Mouse (Mus musculus) lung, adult 2 months (tissue): Measurements from ENCODE around the gene Phactr1. TPM values are rescaled to one million over a fixed set of nuclear protein-coding genes. Genes with fewer than 3 reads are reported as not detected.

Experiments
- DNase-seq: peaks from one replicate; pipeline ENCODE4 v3.0.0; 2022
- H3K4me1 ChIP-seq: fragments of 200-500 bp; 2 replicates; pipeline ENCODE4 v1.6.1; 2011; ENCODE audit warnings: low read length; ENCODE audit not compliant: control insufficient read depth, insufficient read depth
- H3K4me3 ChIP-seq: fragments of 200-500 bp; replicated peaks from 2 replicates; pipeline ENCODE3; 2011; ENCODE audit warnings: low read depth, mild to moderate bottlenecking, control low read depth, low read length; ENCODE audit errors: extremely low read depth
- CTCF ChIP-seq: fragments of 200-500 bp; IDR thresholded peaks from 2 replicates; pipeline ENCODE4 v1.5.1; 2011; ENCODE audit warnings: mild to moderate bottlenecking, low read length, control low read depth; ENCODE audit not compliant: insufficient read depth
- POLR2A ChIP-seq: fragments of 200-500 bp; IDR thresholded peaks from 2 replicates; pipeline ENCODE4 v1.6.1; 2011; ENCODE audit warnings: low read depth, mild to moderate bottlenecking, control low read depth, low read length, borderline replicate concordance; ENCODE audit errors: extremely low read depth
- WGBS: fragments of 180-500 bp; shearing (Covaris S2); methylation state at CpG from one replicate; pipeline ENCODE4 v1.1.7; 2018; 5-methylcytosine and 5-hydroxymethylcytosine counted together
- polyA plus RNA-seq: library from polyadenylated mRNA; depleted of rRNA; stranded (reverse); fragments of >200 nt; gene quantifications from 2 replicates; pipeline ENCODE4 v1.2.3, GENCODE M21; 2012

Phactr1 gene
- polyA plus RNA-seq, 1 experiment: 40.7 TPM

- WGBS: 90% methylated on average over 6 of the region's 6 CpGs
- TF ChIP-seq CTCF (no peak), POLR2A (no peak)
- no peak overlapping the region for H3K4me3 ChIP-seq
- DNase-seq: no peak
- H3K4me1 ChIP-seq: peaks cover 9% of the 10 kb centered on the region
Observed at GRCm38 (mm10) chr13:42953071-42953470, 272.6 kb downstream of the Phactr1 start.

GRCm38 (mm10) chr13:42954116-42954515 lies 273.7 kb downstream of the Phactr1 start:
- no peak overlapping the region for H3K4me3 ChIP-seq
- no peak for DNase-seq
- H3K4me1 ChIP-seq: peaks cover 13% of the 10 kb centered on the region
- 66% methylated on average over 5 of the region's 5 CpGs for WGBS
- TF ChIP-seq CTCF (no peak), POLR2A (no peak)

GRCm38 (mm10) chr13:42956327-42956726 lies 275.9 kb downstream of the Phactr1 start:
- DNase-seq: no peak
- no peak overlapping the region for H3K4me3 ChIP-seq
- peaks cover 5% of the 10 kb centered on the region for H3K4me1 ChIP-seq
- WGBS: 87% methylated on average over 10 of the region's 10 CpGs
- TF ChIP-seq CTCF: no peak
- no peak for TF ChIP-seq POLR2A

- peaks cover 9% of the 10 kb centered on the region for H3K4me1 ChIP-seq
- 37% methylated on average over 7 of the region's 7 CpGs for WGBS
- DNase-seq: no peak
- H3K4me3 ChIP-seq: no peak overlapping the region
- no peak for TF ChIP-seq POLR2A
- no peak for TF ChIP-seq CTCF
Observed at GRCm38 (mm10) chr13:42957856-42958255, 277.4 kb downstream of the Phactr1 start.

GRCm38 (mm10) chr13:42958867-42959266 lies 278.4 kb downstream of the Phactr1 start:
- Histone ChIP-seq H3K4me1 (peaks cover 9% of the 10 kb centered on the region), H3K4me3 (no peak overlapping the region)
- TF ChIP-seq POLR2A: no peak
- TF ChIP-seq CTCF: no peak
- 83% methylated on average over 2 of the region's 2 CpGs for WGBS
- no peak for DNase-seq

- TF ChIP-seq CTCF (no peak), POLR2A (no peak)
- no peak overlapping the region for H3K4me3 ChIP-seq
- H3K4me1 ChIP-seq: peaks cover 9% of the 10 kb centered on the region
- 68% methylated on average over 4 of the region's 4 CpGs for WGBS
- DNase-seq: no peak
Observed at GRCm38 (mm10) chr13:42961561-42961960, 281.1 kb downstream of the Phactr1 start.

GRCm38 (mm10) chr13:42968537-42968936 lies 288.1 kb downstream of the Phactr1 start:
- WGBS: 40% methylated on average over 4 of the region's 4 CpGs
- TF ChIP-seq POLR2A (no peak), CTCF (no peak)
- no peak for DNase-seq
- H3K4me1 ChIP-seq: no peaks in the 10 kb centered on the region
- H3K4me3 ChIP-seq: no peak overlapping the region

- Histone ChIP-seq H3K4me1 (peaks cover 2% of the 10 kb centered on the region; the same call in 1 of the 2 replicates), H3K4me3 (no peak overlapping the region)
- DNase-seq: no peak
- TF ChIP-seq POLR2A: no peak
- no peak for TF ChIP-seq CTCF
- 83% methylated on average over 3 of the region's 3 CpGs for WGBS
Observed at GRCm38 (mm10) chr13:42973561-42973960, 293.1 kb downstream of the Phactr1 start.

- Histone ChIP-seq H3K4me3 (no peak overlapping the region), H3K4me1 (peaks cover 2% of the 10 kb centered on the region; the same call in 1 of the 2 replicates)
- TF ChIP-seq POLR2A (no peak), CTCF (no peak)
- WGBS: 85% methylated on average over 2 of the region's 2 CpGs
- no peak for DNase-seq
Observed at GRCm38 (mm10) chr13:42973961-42974360, 293.5 kb downstream of the Phactr1 start.

- no peak overlapping the region for H3K4me3 ChIP-seq
- DNase-seq: no peak
- WGBS: 58% methylated on average over 2 of the region's 2 CpGs
- H3K4me1 ChIP-seq: peaks cover 2% of the 10 kb centered on the region; the same call in 1 of the 2 replicates
- TF ChIP-seq POLR2A: no peak
- no peak for TF ChIP-seq CTCF
Observed at GRCm38 (mm10) chr13:42974506-42974905, 294.1 kb downstream of the Phactr1 start.

- no peak for DNase-seq
- 85% methylated on average over 3 of the region's 3 CpGs for WGBS
- Histone ChIP-seq H3K4me1 (peaks cover 2% of the 10 kb centered on the region; the same call in 1 of the 2 replicates), H3K4me3 (no peak overlapping the region)
- TF ChIP-seq CTCF (no peak), POLR2A (no peak)
Observed at GRCm38 (mm10) chr13:42976144-42976543, 295.7 kb downstream of the Phactr1 start.
